ENCODE assay signal across 12 mouse cellular contexts in the genomic region with DNA sequence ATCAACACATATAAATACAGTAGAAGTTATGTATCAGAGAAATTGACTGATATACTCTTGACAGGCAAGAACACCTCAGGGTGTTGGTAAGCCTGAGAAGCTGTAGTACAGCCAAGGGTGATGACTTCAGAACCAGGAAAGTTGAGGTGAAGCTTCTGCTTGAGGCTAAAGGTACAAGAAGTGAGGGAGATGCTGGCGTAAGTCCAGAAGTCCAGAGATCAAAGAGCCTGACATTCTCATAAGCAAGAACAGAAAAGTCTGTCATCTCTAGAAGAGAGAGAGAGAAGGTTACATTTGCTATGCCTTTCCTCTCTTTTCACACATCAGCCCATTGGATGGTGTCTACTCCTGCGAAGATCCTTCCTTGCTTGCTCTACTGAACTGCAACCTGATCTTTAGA. TPM values are rescaled to one million over a fixed set of nuclear protein-coding genes. Genes with fewer than 3 reads are reported as not detected.
DNase-seq lines count a peak whose midpoint lies in the region; ATAC-seq and TF ChIP-seq lines count a peak whose summit lies in the region.
"Not testable (repeated sequence)": the region's sequence is repeated elsewhere in the genome, so short reads cannot be mapped to it uniquely, and the experiment has no call there.
"Had no signal": no experiment of that assay in that cellular context is flagged by ENCODE, and none has a peak within 500 bp of the region (broad histone marks: within the 10 kb centered on the region; RNA-seq: fewer than 3 reads in every experiment).

No protein-coding gene starts in this region.

- TF ChIP-seq CTCF in kidney, adult 2 months (conservative IDR thresholded peaks at IDR 0.05; ENCODE audit: insufficient read depth, insufficient read length, low read depth, low read length): not testable (repeated sequence)

- not testable (repeated sequence) for H3K9ac ChIP-seq in embryonic facial prominence, embryonic 14.5 days (ENCODE audit: low read depth, low read length)

- not testable (repeated sequence) for H3K4me2 ChIP-seq in embryonic facial prominence, embryonic 14.5 days (ENCODE audit: low read depth, low read length)

- not testable (repeated sequence) for TF ChIP-seq POLR2A in kidney, adult 2 months (IDR thresholded peaks at IDR 0.05; ENCODE audit: low read depth, low read length)

- not testable (repeated sequence) for H3K9me3 ChIP-seq in embryonic facial prominence, embryonic 14.5 days (ENCODE audit: control insufficient read depth, low read length)

- ATAC-seq in embryonic facial prominence, embryonic 14.5 days (ENCODE audit: low read depth): 0 out of 2 replicates have a peak, but pooled peaks have one; percentile 18

- H3K27me3 ChIP-seq in embryonic facial prominence, embryonic 14.5 days (replicated peaks; ENCODE audit: control insufficient read depth, insufficient read depth, low read length); kidney, adult 2 months (replicated peaks; ENCODE audit: control insufficient read depth, insufficient read depth, low read length): not testable (repeated sequence)

- not testable (repeated sequence) for H3K4me3 ChIP-seq in embryonic facial prominence, embryonic 14.5 days (ENCODE audit: low read depth, low read length); kidney, adult 2 months (ENCODE audit: insufficient read depth, low read depth, low read length)

- not testable (repeated sequence) for H3K4me1 ChIP-seq in embryonic facial prominence, embryonic 14.5 days (ENCODE audit: control insufficient read depth, insufficient read depth, low read length); kidney, adult 2 months (ENCODE audit: control insufficient read depth, insufficient read depth, low read length)

- not testable (repeated sequence) for DNase-seq in embryonic facial prominence, embryonic 14.5 days (ENCODE audit: low spot score)
- DNase-seq in kidney, adult 2 months: peak; percentile 55
- DNase-seq in kidney, adult 8-10 months: peak; percentile 6 to 61
- peak; percentile 52 for DNase-seq in kidney, adult 9 months
- DNase-seq in kidney, postnatal 36 days: peak; percentile 4 to 67

- not testable (repeated sequence) for H3K27ac ChIP-seq in embryonic facial prominence, embryonic 14.5 days (replicated peaks; ENCODE audit: low read depth, low read length); kidney, adult 2 months (ENCODE audit: insufficient read depth, low read depth, low read length)

- 78% methylated on average over 2 of the region's 2 CpGs for WGBS in embryonic facial prominence, embryonic 14.5 days
- 73% methylated on average over 2 of the region's 2 CpGs for WGBS in kidney, adult 2 months

- not testable (repeated sequence) for H3K36me3 ChIP-seq in embryonic facial prominence, embryonic 14.5 days (ENCODE audit: control insufficient read depth, insufficient read depth, low read length); kidney, adult 2 months (ENCODE audit: control insufficient read depth, insufficient read depth, low read length)

RNA-seq across cellular contexts. Expression of a gene that starts 6.8 kb away (rescaled TPM):
- polyA plus RNA-seq in embryonic facial prominence, embryonic 14.5 days (2014; fragmentation: Nextera tagmentation; extraction: Ambion mirVana): not detected in 2 replicates
- not detected in 2 replicates for polyA plus RNA-seq in kidney, adult 2 months (2012; rRNA removed)
- polyA plus RNA-seq: activated CD4-positive, CD25-positive, alpha-beta regulatory T cell, adult 4 months; adrenal gland, adult 2 months; brain, embryonic 14.5 days; C2C12; CD4-positive, CD25-positive, alpha-beta regulatory T cell, adult 4 months; G1E; Patski had no signal
